Mouse (Mus musculus) adrenal gland, adult 8-10 months (tissue): ENCODE results near the gene Slc41a1. TPM values are rescaled to one million over a fixed set of nuclear protein-coding genes. Genes with fewer than 3 reads are reported as not detected.
A peak's percentile ranks its signal among the peaks of the same experiment; 100 is the strongest.

Experiments
- DNase-seq: peaks from one replicate; pipeline ENCODE4 v3.0.0; 2022
- total RNA-seq, 4 experiments: library from RNA; stranded (reverse); gene quantifications; 2 replicates each; pipeline ENCODE4 v1.2.4; 2022

The Slc41a1 gene
- total RNA-seq, 4 experiments from 2014 or later: 49.1 to 57.2 (median 53.0) TPM

DNA sequence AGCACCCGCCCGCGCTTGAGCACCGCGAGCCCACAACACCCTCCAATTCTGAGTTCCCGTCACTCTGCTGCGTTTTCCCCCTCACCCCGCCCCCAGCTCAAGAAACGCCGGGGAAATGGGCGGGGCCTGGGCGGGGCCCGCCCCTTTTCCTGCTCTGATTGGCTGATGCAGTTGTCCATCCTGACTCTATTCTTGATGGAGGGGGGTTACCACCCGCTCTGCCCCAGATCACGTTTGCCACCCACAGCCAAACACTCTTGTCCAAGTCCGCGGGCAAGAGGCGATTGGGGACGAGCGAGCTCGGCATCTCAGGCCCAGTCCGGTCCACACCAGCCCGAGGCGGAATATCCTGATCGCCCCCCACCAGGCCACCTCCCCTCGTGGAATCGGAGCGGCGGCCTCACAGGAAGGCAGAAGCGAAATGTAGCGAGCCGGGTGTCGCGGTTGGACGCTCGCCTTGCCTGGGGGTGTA is 530 bp downstream of the Slc41a1 start:
- peak; percentile 91 for DNase-seq

DNA sequence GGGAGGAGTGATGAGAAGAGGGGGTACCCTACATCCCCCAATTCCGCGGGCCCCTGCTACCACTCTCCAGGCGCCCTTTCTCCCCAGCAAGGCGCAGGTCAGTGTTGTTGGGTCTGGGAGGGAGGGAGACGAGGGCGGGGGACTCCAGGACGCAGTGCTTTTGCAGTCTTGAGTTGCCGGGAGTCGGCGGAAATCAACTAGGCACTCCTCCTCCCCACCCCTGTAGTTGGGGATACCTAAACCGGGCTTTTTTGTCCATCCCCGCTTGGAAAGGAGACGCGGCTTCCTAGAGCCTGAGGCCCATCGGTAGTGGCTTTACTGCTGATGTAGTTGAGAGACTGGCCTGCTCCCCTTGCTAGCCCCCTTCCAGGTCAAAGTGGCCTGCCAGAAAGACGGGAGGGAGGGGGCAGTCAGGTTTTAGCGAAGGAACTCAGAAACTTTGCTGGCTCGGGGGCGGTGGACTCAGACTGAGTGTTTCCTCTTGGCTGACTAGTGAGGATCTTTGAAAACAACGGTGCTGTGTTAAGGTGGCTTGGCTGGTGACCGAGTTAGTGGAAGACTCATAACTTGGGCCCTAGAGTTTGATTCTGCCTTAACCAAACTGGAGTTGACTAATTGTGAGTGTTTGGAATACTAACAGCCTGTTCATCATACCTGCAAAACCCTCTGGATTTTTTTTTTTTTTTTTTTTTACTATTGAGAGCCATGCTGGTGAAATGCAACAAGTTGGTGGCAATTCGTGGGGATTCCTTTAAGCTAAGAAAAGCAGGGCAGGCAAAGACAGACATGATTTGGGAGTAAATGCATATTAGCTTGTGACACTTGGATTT is 1.2 kb downstream of the Slc41a1 start:
- DNase-seq: no peak

DNA sequence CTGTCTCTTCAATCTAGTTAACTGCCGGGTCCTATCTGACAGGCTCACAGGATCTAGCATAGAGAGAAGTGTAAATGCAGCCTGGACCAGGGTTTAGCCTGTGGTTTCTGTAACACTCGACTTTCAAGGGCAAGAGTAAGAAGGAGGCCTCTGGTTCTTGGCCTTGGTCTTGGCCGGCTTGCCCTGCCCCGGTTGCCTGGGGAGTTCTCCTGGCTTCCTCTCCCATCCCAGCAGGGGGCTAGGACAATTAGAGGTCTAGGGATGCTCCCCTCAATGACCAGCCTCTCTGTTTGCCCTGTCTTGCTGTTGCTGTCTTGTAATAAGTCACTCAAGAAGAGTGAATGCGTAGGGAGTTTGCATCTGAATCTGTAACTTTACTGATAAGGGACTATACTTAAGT is 2.0 kb downstream of the Slc41a1 start:
- no peak for DNase-seq

DNA sequence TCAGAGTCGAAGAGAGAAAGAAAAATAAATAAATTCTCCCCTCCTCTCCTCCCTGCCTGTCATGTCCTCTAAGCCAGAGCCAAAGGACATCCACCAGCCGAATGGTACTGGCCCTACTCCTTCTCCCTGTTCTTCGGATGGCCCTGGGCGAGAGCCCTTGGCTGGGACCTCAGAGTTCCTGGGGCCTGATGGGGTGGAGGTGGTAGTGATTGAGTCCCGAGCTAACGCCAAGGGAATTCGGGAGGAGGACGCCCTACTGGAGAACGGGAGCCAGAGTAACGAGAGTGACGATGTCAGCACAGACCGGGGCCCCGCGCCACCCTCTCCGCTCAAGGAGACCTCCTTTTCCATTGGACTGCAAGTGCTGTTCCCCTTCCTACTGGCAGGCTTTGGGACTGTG is 3.3 kb downstream of the Slc41a1 start:
- DNase-seq: no peak

DNA sequence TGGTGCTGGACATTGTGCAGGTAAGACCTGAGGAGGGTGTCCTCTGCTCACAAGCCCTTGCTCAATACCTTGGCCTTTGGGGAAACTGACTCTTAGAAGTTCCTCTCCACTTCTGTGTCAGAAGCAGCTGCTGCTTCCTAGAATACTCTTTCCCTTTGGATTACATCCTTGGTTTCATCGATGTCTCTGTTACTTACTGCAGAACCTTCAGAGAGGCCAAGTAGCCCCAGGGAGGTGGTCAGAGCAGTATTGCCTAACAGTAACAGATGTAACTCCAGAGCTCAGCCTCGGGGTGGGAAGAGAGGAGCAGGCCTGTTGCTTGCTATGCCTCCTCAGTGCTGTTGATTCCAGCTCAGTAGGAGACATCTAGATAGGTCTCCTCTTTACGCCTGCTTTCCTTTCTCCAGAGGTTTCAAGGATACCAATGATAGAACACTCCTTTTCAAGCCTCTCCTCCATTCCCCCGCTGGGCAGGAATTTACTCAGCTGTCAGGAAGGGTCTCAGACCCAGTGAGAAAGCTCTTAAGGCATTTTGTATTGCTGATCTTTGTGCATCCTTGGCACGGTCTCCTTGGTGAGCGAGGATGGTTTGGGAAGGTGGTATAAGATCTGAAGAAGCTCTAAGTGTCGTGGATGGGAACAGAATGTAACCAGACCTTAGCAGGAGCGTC is 3.8 kb downstream of the Slc41a1 start:
- DNase-seq: no peak

DNA sequence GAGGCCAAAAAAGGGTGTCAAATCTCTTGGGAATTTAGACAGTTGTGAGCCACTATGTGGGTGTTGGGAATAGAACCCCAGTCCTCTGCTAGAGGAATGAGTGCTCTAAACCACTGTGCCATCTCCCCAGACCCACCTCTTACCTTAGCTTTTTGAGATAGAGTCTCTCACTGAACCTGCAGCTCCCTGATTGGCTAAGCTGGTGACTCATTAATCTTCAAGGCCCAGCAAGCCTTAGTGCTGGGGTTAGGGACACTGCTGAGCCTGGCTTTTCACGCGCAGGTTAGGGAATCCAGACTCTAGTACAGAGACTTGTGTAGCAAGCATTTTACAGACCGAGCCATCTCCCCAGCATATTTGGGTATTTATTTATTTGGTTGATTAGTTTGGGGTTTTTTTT is 9.7 kb downstream of the Slc41a1 start:
- DNase-seq: no peak

DNA sequence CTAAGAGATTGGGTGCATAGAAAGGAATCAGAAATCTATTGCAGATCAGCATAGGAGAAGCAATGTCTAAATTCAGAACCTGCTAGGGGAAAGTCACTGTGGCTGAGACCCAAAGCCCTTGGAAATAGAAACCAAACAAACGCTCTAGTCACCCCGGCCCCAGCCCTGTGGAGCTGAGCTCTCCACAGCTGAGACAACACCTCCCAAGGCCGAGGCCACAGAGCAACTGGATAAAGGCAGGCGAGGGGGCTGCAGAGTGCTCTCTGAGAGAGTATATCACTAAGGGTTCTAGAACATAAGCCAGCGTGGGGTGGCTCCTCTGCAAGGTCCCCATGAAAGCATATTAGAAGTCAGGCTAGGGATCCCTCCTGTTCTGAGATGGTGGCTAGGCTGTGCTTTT is 11.2 kb downstream of the Slc41a1 start:
- DNase-seq: peak; percentile 45

DNA sequence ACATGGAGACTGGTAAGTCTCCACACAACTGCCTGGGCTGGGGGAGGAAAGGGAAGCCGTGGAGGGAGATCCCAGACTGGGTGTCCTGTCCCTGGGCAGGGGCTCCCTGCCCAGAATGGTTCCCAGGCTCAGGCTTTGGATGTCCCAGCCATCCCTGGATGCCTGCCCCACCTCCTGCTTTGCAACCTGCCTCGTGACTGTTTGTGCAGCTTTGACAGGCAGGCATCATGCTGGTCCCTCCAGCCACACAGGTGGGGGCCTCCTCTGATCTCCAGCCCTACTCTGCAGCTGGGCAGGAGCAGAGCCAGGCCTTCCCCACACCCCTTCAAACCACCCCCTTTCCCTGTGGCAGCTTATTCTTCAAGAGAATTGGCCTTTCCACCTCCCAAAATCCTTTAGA is 12.0 kb downstream of the Slc41a1 start:
- no peak for DNase-seq

DNA sequence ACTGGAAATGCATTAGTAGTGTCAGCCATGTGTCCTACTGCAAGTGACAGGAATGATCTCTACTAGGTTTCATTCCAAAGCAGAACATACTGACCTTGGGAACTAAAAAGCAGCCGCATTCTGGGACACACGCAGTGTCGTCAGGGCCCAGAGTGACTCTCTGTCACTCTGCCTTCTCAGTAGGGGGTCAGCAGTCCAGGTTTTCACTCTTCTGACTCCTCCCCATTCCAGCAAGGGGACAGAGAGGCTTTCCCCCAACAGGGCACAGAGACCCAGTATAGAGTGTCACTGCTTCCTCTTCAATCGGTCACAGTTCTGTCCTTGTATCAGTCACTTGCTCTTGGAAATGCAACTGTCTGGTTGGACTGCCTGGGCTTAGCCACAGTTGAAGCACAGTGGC is 14.9 kb downstream of the Slc41a1 start:
- DNase-seq: peak; percentile 47

DNA sequence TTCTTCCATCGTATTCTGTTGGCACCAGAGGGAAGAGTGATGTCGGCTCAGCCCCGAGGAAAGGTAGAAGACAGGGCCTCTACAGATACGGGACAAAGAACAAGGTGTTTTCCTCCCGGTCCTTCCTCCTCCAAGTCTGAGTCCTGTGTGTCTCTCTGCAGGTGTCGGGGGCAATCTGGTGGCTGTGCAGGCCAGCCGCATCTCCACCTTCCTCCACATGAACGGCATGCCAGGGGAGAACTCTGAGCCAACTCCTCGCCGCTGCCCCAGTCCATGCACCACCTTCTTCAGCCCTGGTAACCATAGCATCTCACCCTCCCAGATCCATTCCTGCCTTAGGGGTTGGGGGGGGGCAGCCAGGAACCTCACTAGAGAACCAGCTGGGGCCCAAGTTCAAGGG is 16.5 kb downstream of the Slc41a1 start:
- no peak for DNase-seq

DNA sequence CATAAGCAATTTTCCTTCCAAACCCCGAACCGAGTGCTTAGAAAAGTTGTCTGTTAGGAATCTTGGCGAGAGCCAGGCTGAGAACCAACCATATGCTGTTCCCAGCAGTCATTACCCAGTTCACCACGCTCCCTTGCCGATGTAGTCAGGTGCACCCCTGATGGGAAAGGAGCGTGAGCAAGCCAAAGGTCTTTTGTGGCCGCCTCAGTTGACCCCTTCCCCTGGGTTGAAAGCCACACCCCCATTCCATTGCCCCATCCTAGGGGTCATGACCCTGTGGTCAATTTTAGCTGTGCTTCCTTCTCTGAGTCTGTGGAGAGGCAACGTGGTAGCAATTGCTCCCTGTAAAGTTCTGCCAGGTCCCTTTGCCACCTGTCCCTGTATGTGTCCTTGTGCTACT is 17.6 kb downstream of the Slc41a1 start:
- no peak for DNase-seq

DNA sequence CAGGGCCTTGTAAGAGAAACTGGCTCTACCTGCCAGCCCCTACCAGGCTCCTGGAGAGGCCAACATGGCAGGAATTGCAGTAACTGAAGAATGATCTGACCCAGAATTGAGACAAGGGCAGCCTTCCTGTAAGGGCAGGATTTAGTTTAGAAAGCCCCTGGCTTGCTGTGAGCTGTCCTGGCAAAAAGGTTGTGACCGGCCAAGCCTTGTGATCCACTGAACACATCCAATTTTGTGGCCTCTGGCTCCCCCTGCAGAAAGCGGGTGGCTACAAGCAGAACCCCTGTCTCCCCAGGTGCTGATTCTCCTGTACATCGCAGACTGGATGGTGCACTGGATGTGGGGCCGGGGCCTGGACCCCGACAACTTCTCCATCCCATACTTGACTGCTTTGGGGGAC is 19.0 kb downstream of the Slc41a1 start:
- DNase-seq: no peak

DNA sequence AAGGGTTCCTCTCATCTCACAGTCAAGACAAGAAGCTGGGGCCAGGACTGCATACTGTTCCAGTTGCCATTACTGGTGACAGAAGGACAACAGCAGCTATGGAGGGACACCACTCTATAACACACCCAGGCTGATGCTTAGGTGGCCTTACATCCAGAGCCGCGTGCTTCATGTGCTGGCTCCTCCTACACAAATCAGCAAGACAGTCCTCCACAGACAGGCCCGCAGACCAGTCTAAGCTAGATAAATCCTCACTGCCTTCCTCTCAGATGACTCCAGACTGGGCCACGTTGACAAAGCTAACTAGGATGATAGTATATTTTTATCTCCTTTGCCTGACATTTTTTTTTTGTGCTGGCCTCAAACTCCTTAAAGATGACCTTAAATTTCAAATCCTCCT is 34.5 kb downstream of the Slc41a1 start:
- DNase-seq: no peak

DNA sequence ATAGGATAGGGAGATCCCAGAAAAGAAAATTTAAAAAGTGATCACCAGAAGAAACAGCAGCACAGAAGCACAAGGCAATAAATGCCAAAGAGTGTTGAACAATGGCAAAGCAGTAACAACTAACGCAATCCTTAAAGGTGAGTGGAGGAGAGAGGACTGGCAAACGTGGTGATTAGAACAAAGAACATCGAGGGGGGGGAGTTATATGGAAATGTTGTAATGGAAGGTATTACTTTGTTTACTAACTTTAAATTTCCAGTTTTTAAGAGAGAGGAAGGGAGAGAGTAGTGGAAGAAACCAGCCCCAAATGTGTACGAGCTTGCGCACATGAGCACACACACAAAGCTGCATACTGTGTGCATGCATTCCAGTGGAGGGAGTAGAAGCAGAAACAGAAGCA is 38.3 kb downstream of the Slc41a1 start:
- no peak for DNase-seq

DNA sequence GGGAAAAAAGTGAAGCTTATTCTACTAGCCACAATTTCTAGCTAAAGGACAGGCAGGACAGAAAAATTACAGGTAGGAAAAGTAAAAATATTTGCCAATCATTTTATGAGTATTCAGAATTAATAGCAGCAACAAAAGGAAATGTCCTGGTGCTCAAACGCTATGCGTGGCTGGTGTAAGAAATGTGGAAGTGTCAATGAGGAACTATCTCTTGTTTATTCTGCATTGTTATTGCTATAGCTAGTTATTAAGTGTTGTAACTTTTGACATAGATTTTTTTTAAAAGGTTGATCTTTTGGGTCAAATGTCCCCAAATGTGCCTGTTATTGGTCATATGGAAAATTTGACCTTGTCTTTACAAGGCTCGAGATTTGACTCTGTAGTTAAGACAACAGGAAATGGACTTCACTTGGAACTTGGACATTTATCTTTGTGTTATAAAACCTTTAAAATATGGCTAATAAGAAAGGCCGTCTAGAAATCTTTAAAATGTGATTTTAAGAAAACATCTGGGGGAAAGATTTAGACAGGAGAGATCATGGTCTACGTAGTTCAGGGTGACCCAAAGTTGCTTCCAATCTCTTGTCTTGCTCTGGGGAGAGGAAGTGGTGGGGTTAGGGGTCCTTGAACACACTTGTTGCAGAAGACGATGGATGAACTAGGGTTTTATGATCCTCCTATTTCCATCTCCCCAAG is 39.2 kb downstream of the Slc41a1 start:
- DNase-seq: no peak

DNA sequence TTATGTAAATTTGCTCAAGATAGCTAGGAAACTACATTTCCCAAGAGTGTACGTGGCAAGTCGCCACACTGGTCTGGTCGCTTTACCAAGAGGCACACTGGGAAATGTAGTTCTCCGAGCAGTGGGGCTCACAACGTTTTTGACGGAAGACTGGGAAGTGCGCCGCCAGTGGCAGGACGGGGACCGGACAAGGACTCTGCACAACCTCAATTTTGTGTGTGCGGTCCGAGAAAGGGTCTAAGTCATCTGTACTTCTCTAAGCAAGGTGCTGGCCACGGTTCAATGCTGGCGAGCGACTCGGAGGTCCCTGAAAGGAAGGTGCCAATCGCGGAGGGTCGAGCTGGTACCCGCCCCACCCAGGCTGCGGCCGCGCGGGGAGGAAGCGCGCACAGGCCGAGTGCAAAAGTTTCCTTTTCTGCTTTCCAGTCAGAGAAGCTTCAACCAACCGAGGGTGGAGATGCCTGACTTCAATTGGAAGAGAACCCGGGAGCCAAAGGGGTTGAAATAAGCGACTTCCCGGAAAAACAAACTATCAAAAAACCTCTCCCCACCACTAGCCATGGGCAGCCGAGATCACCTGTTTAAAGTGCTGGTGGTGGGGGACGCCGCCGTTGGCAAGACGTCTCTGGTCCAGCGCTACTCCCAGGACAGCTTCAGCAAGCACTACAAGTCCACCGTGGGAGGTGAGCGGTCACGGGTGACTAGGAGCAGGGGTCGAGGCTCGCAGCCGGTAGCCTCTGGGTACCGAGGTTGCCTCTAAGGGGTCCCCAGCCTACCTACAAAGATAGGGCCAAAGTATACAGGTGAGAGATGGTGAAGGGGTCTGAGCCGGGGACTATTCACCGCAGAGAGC is 40.0 kb downstream of the Slc41a1 start, which contains the start of gene Rab29:
Rab29 (plus strand) TSS at position 132 of the 853 bp plus-strand sequence.
- peak; percentile 89 for DNase-seq

DNA sequence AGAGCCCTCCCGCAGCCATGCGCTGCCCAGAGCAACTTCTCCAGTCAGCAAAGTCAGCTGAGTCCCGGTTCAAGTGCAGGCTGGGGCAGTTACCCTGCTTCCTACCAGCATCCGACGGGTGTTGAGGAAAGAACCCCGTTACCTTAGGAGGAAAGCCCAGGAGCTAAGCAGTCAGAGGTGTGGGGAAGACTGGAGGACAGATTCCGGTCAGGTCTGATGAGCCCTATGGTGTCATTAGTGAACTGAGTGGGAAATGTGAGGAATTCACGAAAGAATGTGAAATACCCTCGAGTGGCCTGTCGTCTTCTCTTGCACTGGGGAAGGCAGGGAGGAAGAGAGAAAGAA is 40.6 kb downstream of the Slc41a1 start:
- no peak for DNase-seq

DNA sequence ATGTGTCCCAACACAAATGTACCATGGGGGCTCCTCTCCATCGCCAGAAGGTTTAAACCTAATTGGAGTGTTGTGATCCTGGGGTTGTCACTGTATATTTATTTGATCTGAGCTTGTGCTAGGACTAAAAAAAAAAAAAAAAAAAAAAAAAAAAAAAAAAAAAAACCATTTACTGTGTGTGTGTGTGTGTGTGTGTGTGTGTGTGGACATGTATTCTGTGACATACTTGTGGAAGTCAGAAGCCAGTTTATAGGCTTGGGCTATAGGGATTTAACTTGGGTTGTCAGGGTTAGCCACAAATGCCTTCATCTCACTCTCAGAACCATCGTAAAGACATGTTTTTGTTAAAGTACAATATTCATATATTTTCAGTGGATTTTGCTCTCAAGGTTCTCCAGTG is 42.3 kb downstream of the Slc41a1 start:
- DNase-seq: no peak

DNA sequence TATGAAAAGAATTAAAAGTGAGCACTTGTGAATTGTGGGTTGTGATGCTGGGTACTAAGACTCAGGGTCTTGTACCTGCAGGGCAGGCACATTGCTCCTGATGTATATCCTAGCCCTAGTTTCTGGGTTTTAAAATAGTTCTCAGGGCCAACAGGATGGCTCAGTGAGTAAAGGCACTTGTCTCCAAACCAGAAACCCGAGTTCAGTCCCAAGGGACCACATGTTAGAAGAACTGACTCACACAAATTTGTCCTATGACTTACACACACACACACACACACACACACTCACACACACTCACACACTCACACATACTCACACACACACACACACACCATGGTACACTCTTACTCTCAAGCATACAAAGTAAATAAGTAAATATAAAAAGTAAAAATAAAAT is 45.6 kb downstream of the Slc41a1 start:
- no peak for DNase-seq

DNA sequence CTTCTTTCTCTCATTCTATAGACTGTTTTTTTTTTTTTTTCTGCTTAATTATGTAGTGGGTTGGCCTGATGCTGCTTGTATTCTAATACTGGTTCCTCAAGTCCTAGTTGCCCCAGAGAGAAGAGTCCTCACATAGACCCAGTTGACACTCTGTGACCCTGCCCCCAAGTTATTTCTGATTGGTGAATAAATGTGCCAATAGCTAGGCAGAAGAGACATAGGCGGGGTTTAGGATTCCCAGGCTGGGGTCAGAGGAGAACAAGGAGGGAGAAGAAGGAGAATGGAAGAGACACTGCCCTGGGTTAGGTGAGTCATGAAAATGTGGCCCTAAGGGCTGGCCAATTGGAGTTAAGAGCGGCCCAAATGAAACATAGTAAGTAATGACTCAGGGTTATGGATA is 52.5 kb downstream of the Slc41a1 start:
- no peak for DNase-seq

DNA sequence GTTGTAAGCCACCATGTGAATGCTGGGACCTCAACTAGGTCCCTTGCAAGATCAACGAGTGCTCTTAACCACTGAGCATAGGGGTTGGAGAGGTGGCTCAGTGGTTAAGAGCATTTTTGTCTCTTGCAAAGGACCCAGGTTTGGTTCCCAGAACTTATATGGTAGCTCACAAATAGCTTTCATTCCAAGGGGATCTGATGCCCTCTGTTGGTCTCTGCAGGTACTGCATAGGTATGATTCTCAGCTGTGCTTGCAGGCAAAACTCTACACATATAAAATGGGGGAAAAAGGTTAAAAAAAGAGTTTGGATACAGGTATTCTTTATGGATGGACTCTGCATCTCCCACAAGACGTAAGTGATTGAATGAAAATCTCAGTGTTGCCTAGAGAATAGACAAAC is 55.5 kb downstream of the Slc41a1 start:
- DNase-seq: no peak

DNA sequence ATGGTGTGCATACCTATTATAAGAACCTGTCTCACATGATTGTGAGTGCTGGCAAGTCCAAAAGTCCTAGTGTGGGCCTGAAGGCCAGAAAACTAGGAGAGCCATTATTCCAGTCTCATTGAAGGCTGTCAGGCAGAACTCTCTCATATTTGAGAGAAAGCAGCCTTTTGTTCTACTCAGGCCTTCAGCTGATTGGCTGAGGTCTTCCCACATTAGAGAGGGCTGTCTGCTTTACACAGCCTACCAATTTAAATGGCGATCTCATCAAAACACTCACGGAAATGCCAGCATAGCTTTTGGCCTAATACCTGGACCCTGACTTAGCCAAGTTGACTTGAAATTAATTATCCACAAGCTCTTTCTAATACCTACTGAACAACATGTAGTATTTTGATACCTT is 58.9 kb downstream of the Slc41a1 start:
- DNase-seq: no peak

DNA sequence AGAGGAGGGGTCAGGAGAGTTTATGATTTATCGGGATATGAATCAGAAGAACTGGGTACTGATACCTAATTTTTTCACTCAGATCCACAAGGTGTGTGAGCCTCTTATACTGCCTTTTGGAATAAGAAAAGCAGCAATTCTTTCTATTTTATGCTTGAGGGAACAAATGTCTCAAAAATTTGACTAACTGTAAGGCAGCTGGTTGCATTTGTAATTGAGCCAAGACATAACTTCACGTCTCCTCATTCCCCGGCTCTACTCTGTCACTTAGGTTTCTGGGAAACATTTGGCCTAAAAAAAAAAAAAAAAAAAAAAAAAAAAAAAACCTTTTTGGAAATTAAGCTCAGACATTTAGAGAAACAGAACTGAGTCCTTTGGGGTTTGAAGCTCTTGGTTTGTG is 59.3 kb downstream of the Slc41a1 start:
- DNase-seq: no peak
